Mouse (Mus musculus) c-Kit-negative CD71-positive TER-119-positive erythroid progenitor cells, embryonic 14.5 days (primary cell): ENCODE results near the gene BC049730.
"Not testable (repeated sequence)": the region's sequence is repeated elsewhere in the genome, so short reads cannot be mapped to it uniquely, and the experiment has no call there.

Source experiments
- DNase-seq: peaks from one replicate; pipeline ENCODE4 v3.0.0-alpha.2; 2013; ENCODE audit warnings: low read depth, low spot score

The BC049730 gene

DNA sequence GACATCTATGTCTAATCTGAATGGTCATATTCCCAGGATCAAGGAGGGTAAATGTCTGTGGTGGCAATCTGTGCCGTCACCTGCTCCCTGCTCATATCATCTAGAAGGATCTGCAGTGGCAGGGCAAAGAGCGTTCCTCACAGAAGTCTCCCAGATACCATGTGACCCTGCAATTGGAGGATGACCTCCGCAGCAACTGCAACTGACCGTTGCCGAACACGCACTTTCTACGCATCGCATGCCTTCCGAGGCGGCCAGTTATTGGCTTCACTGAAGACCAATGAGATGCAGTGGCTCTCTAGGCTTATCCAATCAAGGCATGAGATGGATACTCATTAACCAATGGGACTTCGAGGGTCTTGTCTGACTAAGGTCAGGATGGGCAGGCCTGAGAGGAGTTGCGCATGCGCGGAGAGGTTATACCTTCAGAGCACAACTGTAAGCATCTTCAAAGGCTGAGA lies at the start of gene BC049730:
Gene BC049730 (plus strand): TSS at position 411 of the 461 bp plus-strand sequence.
- DNase-seq = no peak

DNA sequence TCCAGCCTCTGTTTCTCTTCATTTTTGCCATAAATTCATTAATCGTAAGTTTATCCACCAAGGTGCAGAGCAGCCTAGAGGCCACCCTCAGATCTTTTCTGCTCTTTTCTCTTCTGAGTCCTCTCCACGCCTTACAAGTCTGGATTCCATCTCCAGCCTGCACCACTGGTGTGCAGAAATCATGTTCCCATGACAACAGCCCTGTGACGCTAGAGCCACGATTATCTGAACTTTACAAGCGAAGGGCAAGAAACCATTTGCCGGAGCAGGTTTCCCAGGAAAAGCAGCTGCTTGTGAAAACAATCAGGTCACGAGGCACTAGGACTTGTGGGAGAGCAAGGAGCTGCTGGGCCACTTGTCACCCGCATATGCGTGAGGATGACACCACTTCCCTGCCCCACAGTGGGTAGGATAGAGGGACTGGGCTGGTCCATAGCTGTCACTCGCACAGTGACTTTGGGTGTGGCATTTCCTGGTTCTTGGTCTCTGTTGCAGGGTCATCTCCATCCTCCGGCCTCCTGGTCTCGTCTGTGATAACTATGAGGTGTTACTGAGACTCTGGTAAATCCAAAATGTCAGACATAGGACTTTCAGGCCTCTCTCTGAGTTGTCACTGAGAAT lies 49.2 kb upstream of the BC049730 start:
- no peak for DNase-seq

DNA sequence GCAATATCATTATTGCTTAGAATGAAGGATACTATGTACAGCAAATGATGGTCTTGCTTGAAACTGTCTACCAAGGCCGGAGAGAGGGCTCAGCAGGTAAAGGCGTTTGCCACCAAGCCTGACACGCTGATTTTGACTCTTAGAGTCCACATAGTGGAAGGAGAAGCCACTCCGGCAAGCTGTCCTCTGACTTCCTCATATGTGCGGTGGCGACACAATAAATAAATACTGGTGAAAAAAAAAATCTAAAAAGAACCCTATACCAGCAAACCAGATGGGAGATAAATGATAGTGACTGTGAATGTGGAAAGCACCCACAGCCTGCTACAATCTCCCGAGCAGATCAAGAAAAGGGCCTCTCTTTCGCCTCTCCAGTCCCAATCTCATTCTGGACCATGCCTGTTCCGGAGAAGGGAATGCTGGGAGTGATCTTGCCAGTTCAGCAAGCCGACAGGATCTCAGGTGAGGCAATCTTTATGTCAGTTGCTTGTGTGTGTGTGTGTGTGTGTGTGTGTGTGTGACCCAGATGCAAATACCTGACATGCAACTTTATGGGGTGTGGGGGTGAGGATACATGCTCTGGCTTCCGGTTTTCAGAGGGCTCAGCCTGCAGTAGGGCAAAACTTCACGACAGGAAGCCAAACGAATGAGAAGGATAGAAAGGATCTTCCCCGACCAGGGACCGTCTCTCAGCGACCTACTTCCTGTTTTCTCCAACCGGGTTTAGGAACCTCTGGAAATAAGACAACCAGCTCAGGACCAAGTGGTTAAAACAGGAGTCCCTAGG lies 47.7 kb upstream of the BC049730 start:
- DNase-seq = no peak

DNA sequence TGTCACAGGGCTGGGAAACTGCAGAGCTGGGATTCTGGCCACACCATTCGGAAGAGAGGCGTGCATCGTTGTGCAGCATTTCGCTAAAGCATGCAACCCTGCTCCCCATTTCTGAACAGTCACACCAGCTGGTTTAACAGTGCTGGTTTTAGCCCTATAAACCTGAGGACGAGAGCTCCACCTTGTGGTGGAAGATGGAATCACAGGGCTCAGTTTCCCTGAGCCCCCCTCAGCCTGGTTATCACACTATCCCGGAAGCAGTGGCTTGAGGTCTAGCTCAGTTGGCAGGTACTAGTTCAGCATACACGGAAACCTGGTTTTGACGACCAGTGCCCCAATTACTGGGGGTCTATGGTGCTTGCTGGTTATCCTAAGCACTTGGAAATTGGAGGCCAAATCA lies 46.5 kb upstream of the BC049730 start:
- peak; percentile 43 for DNase-seq

DNA sequence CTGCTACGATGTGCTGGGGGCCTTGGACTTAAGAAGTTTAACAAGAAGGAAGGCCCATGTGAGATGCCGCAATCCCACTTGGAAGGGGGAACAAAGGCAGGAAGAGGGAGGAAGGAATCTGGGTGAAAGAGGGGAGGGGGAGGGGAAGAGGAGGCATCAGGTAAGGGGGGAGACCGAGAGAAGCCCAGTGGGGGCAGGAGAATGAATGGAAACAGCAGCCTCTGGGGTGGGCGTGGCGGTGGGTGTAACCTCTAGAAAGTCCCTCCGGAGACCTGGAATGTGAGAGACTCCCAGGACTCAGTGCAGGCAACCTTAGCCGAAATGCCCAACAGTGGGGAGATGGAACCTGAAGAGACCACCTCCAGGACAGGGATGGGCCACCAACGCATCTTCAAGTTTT lies 44.7 kb upstream of the BC049730 start:
- no peak for DNase-seq

DNA sequence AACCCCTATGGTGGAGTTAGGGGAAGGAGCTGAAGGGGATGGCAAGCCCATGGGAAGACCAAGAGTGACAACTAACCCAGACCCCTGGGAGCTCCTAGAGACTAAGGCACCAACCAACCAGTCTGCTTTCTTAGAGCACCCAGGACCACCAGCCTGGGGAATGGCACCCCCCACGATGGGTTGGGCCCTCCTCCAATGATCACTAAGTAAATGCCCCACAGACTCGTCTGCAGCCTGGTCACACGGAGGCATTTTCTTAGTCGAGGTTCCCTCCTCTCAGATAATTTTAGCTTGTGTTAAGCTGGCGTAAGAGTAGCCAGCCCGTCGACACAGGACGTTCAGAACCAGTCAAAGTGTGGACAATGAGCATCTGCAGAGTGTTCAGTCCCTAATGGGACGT lies 44.1 kb upstream of the BC049730 start:
- DNase-seq = no peak

DNA sequence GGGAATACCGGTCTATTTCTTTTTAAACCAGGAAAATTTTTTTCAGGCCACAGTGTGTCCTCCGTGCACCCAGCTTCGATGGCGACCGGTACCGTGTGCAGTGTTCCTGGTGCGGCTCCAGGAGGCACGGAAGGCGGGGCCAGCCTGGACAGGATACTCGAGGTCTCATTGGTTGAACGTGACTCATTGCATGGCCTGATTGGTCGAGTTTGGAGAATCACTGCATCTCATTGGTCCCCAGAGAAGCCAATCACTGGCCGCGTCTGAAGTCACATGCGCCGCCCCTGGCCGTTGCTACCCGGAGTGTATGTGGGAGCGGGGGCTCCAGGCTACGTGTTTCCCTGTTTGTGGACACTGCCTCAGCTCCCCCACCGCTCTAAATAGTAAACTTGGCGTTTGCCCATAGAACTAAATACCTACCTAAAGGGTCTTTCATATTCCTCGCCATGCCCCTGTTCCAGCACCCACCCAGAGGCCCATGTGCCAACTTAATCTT lies 37.0 kb upstream of the BC049730 start:
- no peak for DNase-seq

DNA sequence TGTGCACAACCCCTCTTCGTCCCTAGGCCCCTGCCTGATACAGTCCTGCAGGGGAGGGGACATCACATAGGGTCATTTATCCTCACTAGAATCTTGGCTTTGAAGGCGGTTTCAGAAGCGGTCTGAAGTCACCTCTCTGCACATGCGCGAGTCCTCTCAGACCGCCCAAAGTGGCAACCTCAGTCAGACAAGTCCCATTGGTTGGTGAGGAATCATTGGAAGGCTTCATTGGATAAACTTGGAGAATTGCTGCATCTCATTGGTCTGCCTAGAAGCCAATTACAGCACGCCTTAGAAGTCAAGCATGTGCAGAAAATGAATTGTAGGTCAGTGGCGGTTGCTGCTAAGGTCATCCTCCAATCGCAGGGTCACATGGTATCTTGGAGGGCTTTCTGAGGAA lies 32.5 kb upstream of the BC049730 start, which contains the start of gene Tex101:
Gene Tex101 (minus strand): TSS at position 101 of the 400 bp plus-strand sequence.
- DNase-seq = no peak

DNA sequence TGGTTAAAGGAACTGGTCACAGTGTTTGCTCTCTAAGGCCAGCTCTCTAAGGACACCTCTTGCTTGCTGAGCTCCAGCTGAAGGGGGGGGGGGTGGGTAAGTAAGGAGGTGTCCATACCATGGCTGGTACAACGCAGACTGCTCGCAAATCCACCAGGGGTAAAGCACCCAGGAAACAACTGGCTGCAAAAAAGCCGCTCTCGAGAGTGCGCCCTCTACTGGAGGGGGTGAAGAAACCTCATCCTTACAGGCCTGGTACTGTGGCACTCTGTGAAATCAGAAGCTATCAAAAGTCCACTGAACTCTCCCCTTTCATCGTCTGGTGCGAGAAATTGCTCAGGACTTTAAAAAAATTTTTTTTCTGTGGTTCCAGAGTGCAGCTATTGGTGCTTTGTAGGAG lies 24.9 kb upstream of the BC049730 start:
- DNase-seq = not testable (repeated sequence)

DNA sequence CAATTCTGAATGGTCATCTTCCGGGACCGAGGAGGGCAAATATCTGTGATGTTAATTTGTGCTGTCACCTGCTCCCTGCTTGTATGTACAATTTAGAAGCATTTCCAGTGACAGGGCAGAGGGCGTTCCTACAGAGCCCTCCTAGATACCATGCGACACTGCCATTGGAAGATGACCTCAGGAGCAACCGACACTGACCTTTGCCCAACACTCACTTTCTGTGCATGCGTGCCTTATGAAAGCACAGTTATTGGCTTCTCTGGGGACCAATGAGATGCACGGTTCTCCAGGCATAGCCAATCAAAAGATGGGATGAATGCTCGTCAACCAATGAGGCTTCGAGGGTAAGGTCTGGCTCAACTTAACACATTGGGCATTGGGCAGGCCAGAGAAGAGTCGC lies 21.5 kb upstream of the BC049730 start:
- not testable (repeated sequence) for DNase-seq

DNA sequence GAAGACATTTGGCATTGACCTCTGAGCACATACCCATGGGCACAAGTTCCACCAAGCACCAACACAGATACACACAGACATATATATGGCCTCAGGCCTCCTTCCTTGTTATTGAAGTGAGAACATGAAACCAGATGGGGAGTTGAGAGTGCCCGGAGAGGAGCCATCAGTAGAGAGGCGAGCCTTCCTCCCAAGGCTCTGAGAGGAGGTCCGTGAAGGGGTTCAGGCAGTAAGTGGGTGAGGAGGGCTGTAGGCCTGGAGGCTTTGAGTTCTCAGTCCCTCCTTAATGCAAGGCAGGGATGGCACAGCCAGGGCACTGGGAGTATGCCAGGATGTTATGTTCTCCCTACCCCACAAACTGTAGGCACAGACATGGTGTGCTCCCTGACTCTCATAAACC lies 16.3 kb upstream of the BC049730 start:
- not testable (repeated sequence) for DNase-seq

DNA sequence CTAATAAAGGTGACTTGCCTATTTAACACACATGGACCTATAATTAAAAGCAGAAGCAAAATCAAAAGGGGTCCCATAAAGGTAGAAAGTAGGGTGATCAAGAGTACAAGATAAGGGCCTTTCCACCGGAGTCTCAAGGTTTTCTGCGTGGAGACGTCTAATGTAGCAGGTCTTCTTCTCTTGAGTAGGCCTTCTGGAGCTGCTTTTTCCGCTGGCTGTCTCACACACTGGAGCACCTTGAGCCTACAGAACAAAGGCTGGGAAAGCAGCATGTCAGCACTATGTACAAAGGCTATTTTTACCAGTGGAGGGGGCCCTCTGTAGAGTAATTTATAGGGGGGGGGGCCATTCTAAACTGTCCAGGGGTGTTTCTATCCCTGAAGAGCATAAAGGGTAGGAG lies 11.2 kb upstream of the BC049730 start:
- DNase-seq = not testable (repeated sequence)

DNA sequence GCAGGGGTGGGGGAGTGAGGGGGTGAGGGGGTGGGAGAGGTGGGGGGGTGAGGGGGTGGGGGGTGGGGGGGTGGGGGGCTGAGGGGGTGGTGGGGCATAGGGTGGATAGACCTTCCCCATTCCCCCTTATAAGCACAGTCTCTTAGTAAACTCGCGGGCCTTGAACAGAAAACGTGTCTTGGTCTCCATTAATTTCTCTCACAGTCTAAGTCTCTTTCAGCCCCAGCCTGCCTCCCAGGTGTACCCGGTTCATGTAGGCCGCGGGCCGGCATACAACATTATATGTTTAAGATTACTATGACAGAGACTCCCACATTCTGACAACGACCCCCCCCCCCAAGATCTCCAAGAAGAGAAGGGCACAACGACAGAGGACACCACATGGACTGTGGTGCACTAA lies 6.2 kb upstream of the BC049730 start:
- DNase-seq = not testable (repeated sequence)

DNA sequence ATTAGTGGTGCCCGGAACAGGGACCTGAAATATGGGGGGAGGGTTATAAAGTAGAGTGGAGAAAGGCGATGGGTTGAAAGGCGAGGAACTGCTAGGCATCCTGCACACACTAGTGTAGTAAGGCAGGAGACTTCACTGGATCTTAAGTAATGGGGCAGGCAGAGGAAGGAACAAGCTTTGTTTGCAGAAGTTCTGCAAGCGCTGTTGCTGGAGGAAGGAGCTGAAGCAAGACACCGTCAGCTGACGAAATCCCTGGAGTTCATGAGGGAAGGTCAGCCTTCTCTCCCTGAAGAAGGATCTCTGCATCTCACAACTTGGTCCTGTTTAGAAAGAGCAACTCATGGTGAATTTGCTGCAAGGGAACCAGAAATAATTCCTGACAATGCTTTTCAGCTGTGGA lies 6.0 kb downstream of the BC049730 start:
- no peak for DNase-seq

DNA sequence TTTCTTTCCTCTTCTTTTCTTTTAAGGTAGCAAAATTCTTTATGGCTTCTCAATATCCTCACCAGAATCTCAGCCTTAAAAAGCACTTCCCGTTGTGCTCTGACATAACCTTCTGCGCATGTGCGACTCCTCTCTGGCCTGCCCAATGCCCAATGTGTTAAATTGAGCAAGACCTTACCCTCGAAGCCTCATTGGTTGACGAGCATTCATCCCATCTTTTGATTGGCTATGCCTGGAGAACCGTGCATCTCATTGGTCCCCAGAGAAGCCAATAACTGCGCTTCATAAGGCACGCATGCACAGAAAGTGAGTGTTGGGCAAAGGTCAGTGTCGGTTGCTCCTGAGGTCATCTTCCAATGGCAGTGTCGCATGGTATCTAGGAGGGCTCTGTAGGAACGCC lies 17.8 kb downstream of the BC049730 start, which contains the start of gene Gm4763:
Gene Gm4763 (minus strand): TSS at position 101 of the 400 bp plus-strand sequence.
- not testable (repeated sequence) for DNase-seq

DNA sequence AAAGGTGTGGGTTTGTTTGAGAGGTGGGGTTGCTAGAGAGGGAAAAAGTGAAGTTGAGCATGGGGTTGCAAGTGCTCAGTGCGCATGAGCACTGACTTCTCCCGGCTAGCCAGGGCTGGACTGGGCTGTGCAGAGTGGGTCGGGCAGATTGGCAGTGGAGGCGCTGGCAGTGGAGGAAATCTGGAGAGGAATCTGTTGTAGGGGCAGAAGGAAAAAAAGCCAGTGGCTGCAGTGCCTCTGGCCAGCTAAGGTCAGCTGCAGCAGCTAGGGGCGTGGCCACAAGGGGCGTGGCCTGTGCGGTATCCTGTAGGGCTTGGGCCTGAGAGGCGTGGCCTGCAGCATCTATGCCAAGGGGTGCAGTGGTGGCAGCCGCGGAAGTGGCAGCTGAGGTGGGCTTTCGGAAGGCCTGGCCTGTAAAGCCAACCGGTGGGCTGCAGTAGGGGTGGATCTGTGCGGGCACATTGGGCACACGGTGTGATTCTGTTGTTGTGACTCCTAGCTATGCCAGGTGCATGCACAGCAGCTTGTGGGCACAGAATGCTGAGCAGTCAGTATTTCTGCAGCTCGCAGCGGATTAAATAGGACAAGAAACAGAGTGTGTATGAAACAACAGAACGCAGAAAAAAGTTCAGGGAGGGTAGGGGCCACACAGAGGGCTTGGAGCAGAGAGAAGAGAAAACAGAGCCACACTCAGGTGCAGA lies 27.1 kb downstream of the BC049730 start:
- no peak for DNase-seq

DNA sequence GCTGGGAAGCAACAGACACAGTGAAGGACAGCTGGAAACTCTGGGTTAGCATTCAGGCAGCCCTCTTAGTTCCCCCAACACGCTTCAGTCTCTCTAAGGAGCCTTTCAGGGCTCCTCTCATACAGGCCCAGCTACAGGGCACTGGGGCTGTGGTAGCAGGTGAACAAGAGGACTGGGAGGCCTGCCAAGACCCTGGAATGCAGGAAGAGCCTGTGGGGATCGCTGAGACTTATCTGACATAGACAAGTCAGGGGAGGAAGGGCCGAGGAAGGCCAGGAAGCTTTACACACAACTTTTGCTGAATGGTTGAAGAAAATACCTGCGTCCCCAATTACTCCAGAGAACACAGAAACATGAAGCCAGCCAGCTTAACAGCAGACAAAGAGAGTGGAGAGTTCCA lies 41.7 kb downstream of the BC049730 start:
- no peak for DNase-seq

DNA sequence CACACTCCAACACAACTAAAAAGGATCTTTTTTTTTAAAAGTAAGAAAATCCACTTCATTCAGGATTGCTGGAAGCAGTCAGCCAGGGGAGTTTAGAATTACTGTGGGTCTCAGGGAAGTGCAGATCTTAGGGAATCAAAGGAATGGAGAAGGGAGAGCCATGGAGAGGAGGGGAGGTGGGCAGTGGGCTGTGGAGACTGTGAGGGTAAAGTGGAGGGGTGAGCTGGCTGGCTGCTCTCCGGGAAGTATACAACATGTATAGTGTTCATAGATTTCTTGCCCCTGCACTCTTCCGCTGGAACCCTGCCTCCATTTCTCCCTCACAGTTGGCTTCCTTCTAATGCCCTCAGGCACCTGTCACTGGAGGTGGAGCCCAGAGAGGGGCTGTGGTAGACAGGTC lies 42.6 kb downstream of the BC049730 start:
- no peak for DNase-seq

DNA sequence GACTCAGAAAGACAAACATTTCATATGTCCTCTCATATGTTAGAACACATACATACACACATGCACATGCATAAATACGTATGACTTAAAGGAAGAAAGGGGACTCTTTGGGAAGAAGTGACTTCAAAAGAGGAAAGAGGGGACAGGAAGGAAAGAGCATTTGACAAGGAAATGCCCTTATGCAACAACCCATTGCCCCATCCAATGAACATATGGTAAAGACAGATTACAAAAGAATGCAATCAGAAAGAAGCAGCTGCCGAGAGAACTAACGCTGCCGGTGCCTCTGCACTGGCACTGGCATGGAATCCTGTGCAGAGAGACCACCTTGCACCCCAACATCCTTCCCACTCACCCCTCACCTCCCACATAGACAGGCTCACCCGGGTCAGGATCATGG lies 44.4 kb downstream of the BC049730 start:
- no peak for DNase-seq

DNA sequence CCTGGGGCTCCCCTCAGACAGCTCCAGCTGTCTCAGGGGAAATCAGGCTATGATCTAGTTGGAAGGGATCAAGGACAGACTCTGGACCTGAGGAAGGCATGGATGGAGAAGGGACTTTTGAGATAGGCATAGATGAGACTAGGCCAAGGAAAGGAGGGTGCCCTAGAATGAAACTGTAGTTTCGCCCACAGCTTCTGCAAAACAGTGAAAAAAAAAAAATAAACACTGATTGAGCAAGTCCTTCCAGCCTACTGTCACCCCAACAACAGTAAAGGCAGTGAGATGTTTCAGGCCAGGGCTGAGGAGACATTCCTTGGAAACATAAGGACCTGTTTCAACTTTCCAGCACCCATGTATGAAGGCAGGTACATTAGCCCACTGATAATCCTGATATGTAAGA lies 49.5 kb downstream of the BC049730 start:
- no peak for DNase-seq

DNA sequence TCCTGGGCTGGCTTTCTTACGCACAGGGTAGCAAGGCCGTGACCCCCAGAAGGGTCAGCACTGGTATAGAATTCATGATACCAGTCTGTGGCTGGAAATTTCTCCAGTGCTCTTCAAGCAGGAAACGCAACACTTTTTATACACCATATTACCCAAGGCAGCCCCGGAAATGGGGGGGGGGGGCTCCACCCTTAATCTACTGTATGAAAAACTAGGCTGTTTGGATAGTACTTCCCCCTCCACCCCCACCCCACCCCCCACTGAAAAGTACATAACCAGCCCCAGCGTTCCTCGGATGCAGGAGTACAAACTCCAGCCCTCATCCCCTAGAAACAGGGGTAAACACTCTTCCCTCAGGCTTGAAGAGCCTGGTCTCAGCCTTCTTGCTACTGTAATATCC lies 51.2 kb downstream of the BC049730 start, which contains the start of gene Cd177:
Gene Cd177 (minus strand): TSS at position 101 of the 400 bp plus-strand sequence.
- DNase-seq = no peak

DNA sequence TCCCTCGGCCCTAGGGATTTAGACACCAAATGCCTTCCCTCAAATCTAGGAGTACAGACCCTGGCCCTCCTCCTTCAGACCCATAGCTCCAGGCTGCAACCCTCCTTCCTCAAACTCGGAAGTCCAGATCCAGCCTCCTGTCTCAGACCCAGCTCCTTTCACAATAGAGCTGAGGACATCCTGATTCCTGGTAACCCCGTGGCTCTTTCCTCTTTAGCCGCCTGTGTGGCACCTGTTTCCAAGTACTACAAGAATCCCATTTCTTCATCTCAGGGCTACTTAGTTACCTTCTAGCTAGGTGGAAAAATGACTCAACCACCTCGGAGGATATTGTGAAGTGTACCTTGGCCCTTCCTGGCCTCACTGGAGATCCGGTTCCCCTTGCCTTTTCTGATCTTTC lies 52.1 kb downstream of the BC049730 start:
- no peak for DNase-seq
